8 mouse cellular contexts compared by ENCODE assay signal in the genomic region with DNA sequence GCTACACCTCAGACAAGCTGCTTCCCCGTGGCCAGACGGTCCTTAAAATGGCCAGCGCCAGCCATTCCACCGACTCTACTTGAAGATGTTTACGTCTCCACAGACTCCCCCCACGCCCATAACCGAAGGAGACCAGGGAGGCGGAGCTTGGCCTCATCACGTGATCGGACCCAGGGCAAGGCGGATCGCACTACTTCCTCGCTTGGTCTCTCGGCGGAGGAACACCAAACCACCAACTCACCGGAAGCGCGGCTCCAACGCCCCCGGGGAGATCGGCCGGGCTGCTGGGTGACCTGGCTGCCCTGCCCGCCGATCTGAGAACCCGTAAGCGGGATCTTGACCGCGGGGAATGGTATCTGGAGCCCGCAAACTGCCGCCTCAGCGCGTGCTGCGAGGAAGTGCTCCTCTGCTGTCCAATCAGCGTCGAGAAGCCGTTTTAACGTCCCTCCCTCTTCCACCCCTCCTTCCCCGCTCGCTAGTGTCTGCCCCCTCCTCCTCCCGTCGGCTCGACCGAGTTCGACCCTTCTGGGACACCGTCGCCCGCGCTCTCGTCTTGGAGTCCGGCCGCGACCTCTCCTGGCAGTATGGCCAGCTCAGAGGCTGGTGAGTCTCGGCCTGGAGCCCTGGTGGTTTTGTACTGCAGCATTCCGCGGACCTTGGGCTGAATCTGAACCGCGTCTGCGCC. TPM values are rescaled to one million over a fixed set of nuclear protein-coding genes. Genes with fewer than 3 reads are reported as not detected.
A peak's percentile ranks its signal among the peaks of the same experiment; 100 is the strongest.
DNase-seq lines count a peak whose midpoint lies in the region; ATAC-seq and TF ChIP-seq lines count a peak whose summit lies in the region.

A gene (minus strand): TSS at position 411 of the 685 bp plus-strand sequence.
A gene (plus strand): TSS at position 478 of the 685 bp plus-strand sequence.

- under 1% methylated on average over 58 of the region's 58 CpGs for WGBS in hindbrain, embryonic 10.5 days
- WGBS in lung, embryonic 15.5 days: under 1% methylated on average over 57 of the region's 58 CpGs
- WGBS in olfactory bulb, adult 2 months: under 1% methylated on average over 58 of the region's 58 CpGs

- H3K4me1 ChIP-seq in hindbrain, embryonic 10.5 days (replicated peaks): peaks cover 25% of the 10 kb centered on the region
- H3K4me1 ChIP-seq in lung, embryonic 15.5 days: peaks cover 24% of the 10 kb centered on the region
- no peaks in the 10 kb centered on the region for H3K4me1 ChIP-seq in olfactory bulb, adult 2 months (ENCODE audit: control insufficient read depth, insufficient read depth, low read length)

- H3K4me2 ChIP-seq in lung, embryonic 15.5 days: peak within 1 kb of the TSS; percentile 69

- H3K27ac ChIP-seq in hindbrain, embryonic 10.5 days: peak within 1 kb of the TSS; percentile 100
- peak within 1 kb of the TSS; percentile 99 for H3K27ac ChIP-seq in lung, embryonic 15.5 days
- peak within 1 kb of the TSS; percentile 99 for H3K27ac ChIP-seq in olfactory bulb, adult 2 months (ENCODE audit: insufficient read depth, low read depth, low read length)

- H3K27me3 ChIP-seq in hindbrain, embryonic 10.5 days (ENCODE audit: insufficient read depth, poor library complexity, severe bottlenecking): no peaks in the 10 kb centered on the region
- H3K27me3 ChIP-seq in lung, embryonic 15.5 days: no peaks in the 10 kb centered on the region

- peaks cover 59% of the 10 kb centered on the region for H3K36me3 ChIP-seq in hindbrain, embryonic 10.5 days
- peaks cover 36% of the 10 kb centered on the region for H3K36me3 ChIP-seq in lung, embryonic 15.5 days

- H3K9me3 ChIP-seq in hindbrain, embryonic 10.5 days: no peaks in the 10 kb centered on the region
- no peaks in the 10 kb centered on the region for H3K9me3 ChIP-seq in lung, embryonic 15.5 days

- ATAC-seq in frontal cortex, adult (ENCODE audit: low TSS enrichment): peak; percentile 86
- ATAC-seq in lung, embryonic 15.5 days (ENCODE audit: borderline replicate concordance, extremely low read depth, low FRiP score, low TSS enrichment): peak; percentile 92

- peak; percentile 98 for DNase-seq in NIH3T3 (ENCODE audit: low read depth)
- peak; percentile 98 for DNase-seq in cerebellum, adult 9-11 months
- DNase-seq in hindbrain, embryonic 10.5 days (ENCODE audit: low spot score): peak; percentile 98
- peak; percentile 100 for DNase-seq in layer of hippocampus, adult 9-10 months (ENCODE audit: low spot score)
- DNase-seq in thymus, postnatal 0 days (ENCODE audit: low spot score): peak; percentile 99

- peak within 1 kb of the TSS; percentile 97 for H3K4me3 ChIP-seq in hindbrain, embryonic 10.5 days
- peak within 1 kb of the TSS; percentile 71 for H3K4me3 ChIP-seq in lung, embryonic 15.5 days
- H3K4me3 ChIP-seq in olfactory bulb, adult 2 months (ENCODE audit: insufficient read depth, low read depth, low read length): peak within 1 kb of the TSS; percentile 96

- H3K9ac ChIP-seq in lung, embryonic 15.5 days: peak within 1 kb of the TSS; percentile 92

- peak; percentile 68 for TF ChIP-seq POLR2A in olfactory bulb, adult 2 months (IDR thresholded peaks at IDR 0.05; ENCODE audit: insufficient read depth, low read depth, low read length)

- TF ChIP-seq CTCF in olfactory bulb, adult 2 months (IDR thresholded peaks at IDR 0.05; ENCODE audit: insufficient read depth, low read depth, low read length): no peak

RNA-seq across cellular contexts. Expression of the first gene that starts in this region (rescaled TPM):
- polyA plus RNA-seq in hindbrain, embryonic 10.5 days (2016; fragmentation: Nextera tagmentation; extraction: Ambion mirVana): 285 and 301 TPM in 2 replicates
- polyA plus RNA-seq in lung, embryonic 15.5 days (2015; fragmentation: Nextera tagmentation; extraction: Ambion mirVana): 357 and 378 TPM in 2 replicates
- 601 and 983 TPM in 2 replicates for polyA plus RNA-seq in olfactory bulb, adult 2 months (2012; ENCODE audit: insufficient read depth, insufficient read length, low replicate concordance, missing spikeins)
- polyA plus RNA-seq in thymus, postnatal 0 days (2015; fragmentation: Nextera tagmentation; extraction: Ambion mirVana): 417 and 435 TPM in 2 replicates

RNA-seq across cellular contexts. Expression of the second gene that starts in this region (rescaled TPM):
- polyA plus RNA-seq in hindbrain, embryonic 10.5 days (2016; fragmentation: Nextera tagmentation; extraction: Ambion mirVana): 14.8 and 20.2 TPM in 2 replicates
- polyA plus RNA-seq in lung, embryonic 15.5 days (2015; fragmentation: Nextera tagmentation; extraction: Ambion mirVana): 18.3 and 21.7 TPM in 2 replicates
- not detected in 2 replicates for polyA plus RNA-seq in olfactory bulb, adult 2 months (2012; ENCODE audit: insufficient read depth, insufficient read length, low replicate concordance, missing spikeins)
- polyA plus RNA-seq in thymus, postnatal 0 days (2015; fragmentation: Nextera tagmentation; extraction: Ambion mirVana): 20.7 and 23.6 TPM in 2 replicates

Comparison
In these comparisons a context has a peak if more than half of its experiments do, and no peak if none do; other contexts are left out.
1. Peak in every context shown above with its lines: DNase-seq, ATAC-seq, H3K4me3 ChIP-seq and H3K27ac ChIP-seq.
2. RNA of the second gene that starts in this region (polyA plus RNA-seq): 20.7 to 23.6 TPM in thymus, postnatal 0 days, 18.3 to 21.7 TPM in lung, embryonic 15.5 days and 14.8 to 20.2 TPM in hindbrain, embryonic 10.5 days; not detected in olfactory bulb, adult 2 months; every median in the first group is over 10 times any median in the second.